Mouse (Mus musculus): ENCODE data around the gene Rhox4f.
"Not testable (repeated sequence)": the region's sequence is repeated elsewhere in the genome, so short reads cannot be mapped to it uniquely, and the experiment has no call there.

The Rhox4f gene

DNA sequence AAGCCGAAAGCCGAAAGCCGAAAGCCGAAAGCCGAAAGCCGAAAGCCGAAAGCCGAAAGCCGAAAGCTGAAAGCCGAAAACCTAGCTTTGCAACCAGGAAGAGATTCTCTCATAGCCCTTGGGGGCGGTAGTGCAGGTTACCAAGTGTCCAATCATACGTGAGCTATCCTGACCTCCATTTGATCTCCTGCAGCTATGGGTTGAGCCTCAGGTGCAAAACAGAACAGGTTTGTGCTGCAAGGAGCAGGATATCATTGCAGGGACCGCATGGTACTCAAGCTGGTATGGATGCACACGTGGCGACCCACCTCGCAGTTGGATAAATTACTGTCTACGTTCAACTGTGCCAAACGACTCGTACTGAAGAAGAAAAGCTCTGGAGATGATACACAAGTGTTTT is at the start of gene Rhox4f:
TSS of gene Rhox4f (minus strand) at position 101 of the 400 bp plus-strand sequence.
- CTCF ChIA-PET, result not testable (repeated sequence)

DNA sequence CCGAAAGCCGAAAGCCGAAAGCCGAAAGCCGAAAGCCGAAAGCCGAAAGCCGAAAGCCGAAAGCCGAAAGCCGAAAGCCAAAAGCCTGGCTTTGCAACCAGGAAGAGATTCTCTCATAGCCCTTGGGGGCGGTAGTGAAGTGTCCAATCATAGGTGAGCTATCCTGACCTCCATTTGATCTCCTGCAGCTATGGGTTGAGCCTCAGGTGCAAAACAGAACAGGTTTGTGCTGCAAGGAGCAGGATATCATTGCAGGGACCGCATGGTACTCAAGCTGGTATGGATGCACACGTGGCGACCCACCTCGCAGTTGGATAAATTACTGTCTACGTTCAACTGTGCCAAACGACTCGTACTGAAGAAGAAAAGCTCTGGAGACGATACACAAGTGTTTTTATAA is 43.7 kb upstream of the Rhox4f start, which contains the start of gene Rhox4g:
TSS of gene Rhox4g (minus strand) at position 101 of the 400 bp plus-strand sequence.
- CTCF ChIA-PET, result not testable (repeated sequence)

DNA sequence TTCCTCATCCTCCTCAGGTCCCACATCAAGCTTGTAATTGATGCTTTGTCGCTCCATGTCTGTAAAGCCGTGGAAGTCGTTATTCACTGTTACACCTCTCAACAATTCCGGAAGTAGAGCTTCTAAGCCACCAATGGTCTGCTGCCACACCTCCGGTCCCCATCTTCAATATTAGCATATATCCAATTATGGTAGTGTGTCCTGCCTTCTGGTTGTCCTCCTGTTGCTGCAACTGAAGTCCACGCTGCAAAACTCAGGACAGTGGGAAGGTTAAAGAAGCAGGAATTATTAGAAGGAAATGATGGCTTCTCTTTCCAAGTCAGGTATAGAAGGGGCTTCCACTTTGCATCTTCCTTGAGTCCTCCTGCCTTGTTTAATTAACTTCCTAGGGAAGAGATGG is 35.9 kb upstream of the Rhox4f start, which contains the start of gene Rhox2g:
TSS of gene Rhox2g (minus strand) at position 101 of the 400 bp plus-strand sequence.
- CTCF ChIA-PET, result not testable (repeated sequence)

DNA sequence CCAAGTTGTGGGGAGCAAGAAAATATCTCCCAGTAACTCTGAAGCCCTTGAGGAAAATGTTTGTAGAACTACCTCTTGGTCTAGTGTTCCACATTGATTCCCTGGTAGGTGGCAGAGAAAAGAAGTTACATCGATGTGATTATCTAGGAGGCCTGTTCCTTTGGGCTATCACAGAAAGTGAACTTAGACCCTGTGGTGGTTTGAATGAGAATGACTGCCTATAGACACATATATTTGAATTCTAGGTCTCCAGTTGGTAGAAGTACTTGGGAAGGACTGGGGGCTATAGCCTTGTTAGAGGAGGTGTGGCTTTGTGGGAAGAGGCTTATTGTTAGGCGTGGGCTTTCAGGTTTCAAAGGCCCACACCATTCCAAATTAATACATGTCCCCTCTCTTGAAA is 21.0 kb upstream of the Rhox4f start, which contains the start of gene Rhox3g:
TSS of gene Rhox3g (minus strand) at position 101 of the 400 bp plus-strand sequence.
- CTCF ChIA-PET, result not testable (repeated sequence)

DNA sequence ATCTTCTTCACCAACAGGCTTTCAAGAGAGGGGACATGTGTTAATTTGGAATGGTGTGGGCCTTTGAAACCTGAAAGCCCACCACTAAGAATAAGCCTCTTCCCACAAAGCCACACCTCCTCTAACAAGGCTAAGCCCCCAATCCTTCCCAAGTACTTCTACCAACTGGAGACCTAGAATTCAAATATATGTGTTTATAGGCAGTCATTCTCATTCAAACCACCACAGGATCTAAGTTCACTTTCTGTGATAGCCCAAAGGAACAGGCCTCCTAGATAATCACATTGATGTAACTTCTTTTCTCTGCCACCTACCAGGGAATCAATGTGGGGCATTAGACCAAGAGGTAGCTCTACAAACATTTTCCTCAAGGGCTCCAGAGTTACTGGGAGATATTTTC is 26.8 kb downstream of the Rhox4f start, which contains the start of gene Rhox3f:
TSS of gene Rhox3f (plus strand) at position 301 of the 400 bp plus-strand sequence.
- CTCF ChIA-PET, result not testable (repeated sequence)

DNA sequence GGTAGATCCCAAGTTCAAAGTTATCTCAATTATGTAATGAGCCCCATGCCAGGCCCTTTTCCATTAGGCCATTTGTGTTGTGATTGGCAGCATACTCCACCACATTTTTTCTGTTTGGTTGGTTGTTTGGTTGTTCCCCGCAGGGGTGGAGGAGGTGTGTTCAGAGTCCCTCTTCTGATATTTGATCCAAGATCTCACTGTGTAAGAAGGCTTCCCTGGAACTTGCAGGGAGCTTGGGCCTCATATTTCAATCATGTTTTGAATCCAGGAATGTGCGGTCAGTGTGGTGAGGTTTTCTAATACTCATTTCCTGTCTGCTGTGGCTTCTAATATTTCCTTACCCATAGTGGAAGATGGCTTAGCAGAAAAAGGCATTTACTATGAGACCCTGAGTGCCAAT is 34.9 kb downstream of the Rhox4f start:
- CTCF ChIA-PET, result not testable (repeated sequence)

DNA sequence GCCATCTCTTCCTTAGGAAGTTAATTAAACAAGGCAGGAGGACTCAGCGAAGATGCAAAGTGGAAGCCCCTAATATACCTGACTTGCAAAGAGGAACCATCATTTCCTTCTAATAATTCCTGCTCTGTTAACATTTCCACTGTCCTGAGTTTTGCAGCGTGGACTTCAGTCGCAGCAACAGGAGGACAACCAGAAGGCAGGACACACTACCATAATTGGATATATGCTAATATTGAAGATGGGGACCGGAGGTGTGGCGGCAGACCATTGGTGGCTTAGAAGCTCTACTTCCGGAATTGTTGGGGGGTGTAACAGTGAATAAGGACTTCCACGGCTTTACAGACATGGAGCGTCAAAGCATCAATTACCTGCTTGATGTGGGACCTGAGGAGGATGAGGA is 36.4 kb downstream of the Rhox4f start, which contains the start of gene Rhox2f:
TSS of gene Rhox2f (plus strand) at position 301 of the 400 bp plus-strand sequence.
- CTCF ChIA-PET, result not testable (repeated sequence)

DNA sequence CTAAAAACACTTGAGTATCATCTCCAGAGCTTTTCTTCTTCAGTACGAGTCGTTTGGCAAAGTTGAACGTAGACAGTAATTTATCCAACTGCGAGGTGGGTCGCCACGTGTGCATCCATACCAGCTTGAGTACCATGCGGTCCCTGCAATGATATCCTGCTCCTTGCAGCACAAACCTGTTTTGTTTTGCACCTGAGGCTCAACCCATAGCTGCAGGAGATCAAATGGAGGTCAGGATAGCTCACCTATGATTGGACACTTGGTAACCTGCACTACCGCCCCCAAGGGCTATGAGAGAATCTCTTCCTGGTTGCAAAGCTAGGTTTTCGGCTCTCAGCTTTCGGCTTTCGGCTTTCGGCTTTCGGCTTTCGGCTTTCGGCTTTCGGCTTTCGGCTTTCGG is 50.4 kb downstream of the Rhox4f start, which contains the start of gene Rhox4e:
TSS of gene Rhox4e (plus strand) at position 301 of the 400 bp plus-strand sequence.
- CTCF ChIA-PET, result not testable (repeated sequence)
